8 mouse cellular contexts compared by ENCODE assay signal in genomic region chr9:78447973-78448873, GRCm38 (mm10). TPM values are rescaled to one million over a fixed set of nuclear protein-coding genes. Genes with fewer than 3 reads are reported as not detected.
DNase-seq lines count a peak whose midpoint lies in the region; ATAC-seq and TF ChIP-seq lines count a peak whose summit lies in the region.

TSS of gene Mto1 (plus strand) at chr9:78448208.
TSS of gene Gm17324 (minus strand) at chr9:78448786.

- H3K9ac ChIP-seq in forebrain, postnatal 0 days, result peak within 1 kb of the TSS; percentile 91
- H3K9ac ChIP-seq in lung, embryonic 16.5 days (ENCODE audit: low read length), result peak within 1 kb of the TSS; percentile 87

- peak within 1 kb of the TSS; percentile 96 for H3K27ac ChIP-seq in forebrain, postnatal 0 days (ENCODE audit: low read depth, low read length)
- H3K27ac ChIP-seq in lung, embryonic 16.5 days (ENCODE audit: low read length), result peak within 1 kb of the TSS; percentile 85

- H3K4me3 ChIP-seq in G1E (ENCODE audit: low read depth, low read length), result peak within 1 kb of the TSS; percentile 98
- peak within 1 kb of the TSS; percentile 99 for H3K4me3 ChIP-seq in forebrain, postnatal 0 days (ENCODE audit: low read depth, low read length)
- peak within 1 kb of the TSS; percentile 81 for H3K4me3 ChIP-seq in lung, embryonic 16.5 days (ENCODE audit: low read length)

- TF ChIP-seq CTCF in G1E (IDR thresholded peaks at IDR 0.05; ENCODE audit: low read depth, low read length), result no peak
- TF ChIP-seq CTCF in forebrain, postnatal 0 days (IDR thresholded peaks at IDR 0.05; ENCODE audit: low read depth), result no peak

- H3K4me1 ChIP-seq in G1E (ENCODE audit: insufficient read depth, low read depth, low read length), result peaks cover 35% of the 10 kb centered on the region
- peaks cover 12% of the 10 kb centered on the region for H3K4me1 ChIP-seq in forebrain, postnatal 0 days (ENCODE audit: insufficient read depth)
- H3K4me1 ChIP-seq in lung, embryonic 16.5 days (replicated peaks; ENCODE audit: control insufficient read depth, insufficient read depth, low read length), result peaks cover 13% of the 10 kb centered on the region

- under 1% methylated on average over 92 of the region's 96 CpGs for WGBS in forebrain, postnatal 0 days
- WGBS in lung, embryonic 16.5 days, result under 1% methylated on average over 94 of the region's 96 CpGs

- H3K4me2 ChIP-seq in forebrain, postnatal 0 days (ENCODE audit: low read depth), result peak within 1 kb of the TSS; percentile 62
- peak within 1 kb of the TSS; percentile 64 for H3K4me2 ChIP-seq in lung, embryonic 16.5 days (ENCODE audit: low read depth, low read length)

- H3K36me3 ChIP-seq in G1E (replicated peaks), result peaks cover 36% of the 10 kb centered on the region
- H3K36me3 ChIP-seq in forebrain, postnatal 0 days (ENCODE audit: insufficient read depth), result peaks cover 8% of the 10 kb centered on the region
- H3K36me3 ChIP-seq in lung, embryonic 16.5 days (ENCODE audit: control insufficient read depth, insufficient read depth, low read length), result peaks cover 6% of the 10 kb centered on the region

- DNase-seq in G1E (ENCODE audit: low spot score), result peak; percentile 93
- peak; percentile 83 to 93 for DNase-seq in cerebellum, adult 18-20 months
- DNase-seq in forebrain, postnatal 0 days, result peak; percentile 97
- peak; percentile 72 for DNase-seq in layer of hippocampus, adult 9-10 months (ENCODE audit: low spot score)
- peak; percentile 73 for DNase-seq in ovary, postnatal 10 days (ENCODE audit: low spot score)
- peak; percentile 80 to 88 for DNase-seq in thymus, postnatal 10 days (ENCODE audit: low spot score in 2 of 2)

- H3K27me3 ChIP-seq in G1E (ENCODE audit: insufficient read depth, low read length), result peaks cover 8% of the 10 kb centered on the region
- peaks cover 28% of the 10 kb centered on the region for H3K27me3 ChIP-seq in forebrain, postnatal 0 days (ENCODE audit: insufficient read depth, low read length)
- H3K27me3 ChIP-seq in lung, embryonic 16.5 days (ENCODE audit: control insufficient read depth, insufficient read depth, low read depth, low read length), result peaks cover 16% of the 10 kb centered on the region

- H3K9me3 ChIP-seq in G1E (replicated peaks), result peaks cover under 1% of the 10 kb centered on the region; the same call in 1 of the 2 replicates
- H3K9me3 ChIP-seq in forebrain, postnatal 0 days (ENCODE audit: low read length), result no peaks in the 10 kb centered on the region
- H3K9me3 ChIP-seq in lung, embryonic 16.5 days (ENCODE audit: control insufficient read depth, low read length), result no peaks in the 10 kb centered on the region

- peak; percentile 51 for ATAC-seq in G1E (ENCODE audit: extremely low read depth, insufficient number of reproducible peaks, low FRiP score, poor library complexity, severe bottlenecking)
- peak; percentile 97 for ATAC-seq in forebrain, postnatal 0 days
- ATAC-seq in hematopoietic stem cell, adult 5-6 weeks (replicated peaks in 1 of 2; ENCODE audit: insufficient read depth in 1 of 2, low FRiP score in 2 of 2, low TSS enrichment in 1 of 2, low read depth in 1 of 2, poor library complexity in 2 of 2, severe bottlenecking in 2 of 2), result peak; percentile 71 to 82
- peak; percentile 96 for ATAC-seq in lung, embryonic 16.5 days (ENCODE audit: low read depth)

RNA-seq across cellular contexts. Expression of gene Mto1, which starts in this region (rescaled TPM):
- total RNA-seq in G1E (2014; fragmentation: Nextera tagmentation), result 39.3 and 41.4 TPM in 2 replicates
- 35.1 and 35.5 TPM in 2 replicates for total RNA-seq in G1E (2017)
- 13.7 and 18.3 TPM in 2 replicates for polyA plus RNA-seq in G1E (2012)
- total RNA-seq in forebrain, postnatal 0 days (2014; rRNA removed), result 27.5 and 27.8 TPM in 2 replicates
- 15.9 and 19.6 TPM in 2 replicates for polyA plus RNA-seq in forebrain, postnatal 0 days (2015; fragmentation: Nextera tagmentation; extraction: Ambion mirVana)
- 25.9 and 47.7 TPM in 2 replicates for total RNA-seq in hematopoietic stem cell, adult 5-6 weeks (2017)
- 22.5 and 22.8 TPM in 2 replicates for polyA plus RNA-seq in lung, embryonic 16.5 days (2015; fragmentation: Nextera tagmentation; extraction: Ambion mirVana)

RNA-seq across cellular contexts. Expression of gene Gm17324, which starts in this region (rescaled TPM):
- total RNA-seq in G1E (2014; fragmentation: Nextera tagmentation) (not detected in 2 replicates), G1E (2017) (0.35 TPM in 1 of 2 replicates, not detected in the other)
- 0.08 TPM in 1 of 2 replicates, not detected in the other for polyA plus RNA-seq in G1E (2012)
- total RNA-seq in forebrain, postnatal 0 days (2014; rRNA removed), result 1.2 and 1.7 TPM in 2 replicates
- polyA plus RNA-seq in forebrain, postnatal 0 days (2015; fragmentation: Nextera tagmentation; extraction: Ambion mirVana), result 2.8 and 3.3 TPM in 2 replicates
- 1.5 TPM in 1 of 2 replicates, not detected in the other for total RNA-seq in hematopoietic stem cell, adult 5-6 weeks (2017)
- 1.0 and 1.3 TPM in 2 replicates for polyA plus RNA-seq in lung, embryonic 16.5 days (2015; fragmentation: Nextera tagmentation; extraction: Ambion mirVana)

Comparison
In these comparisons a context has a peak if more than half of its experiments do, and no peak if none do; other contexts are left out.
1. Peak in every context shown above with its lines: DNase-seq, ATAC-seq, H3K4me3 ChIP-seq and H3K27ac ChIP-seq.